Mouse (Mus musculus) testis, adult 2 months (tissue): ENCODE results near the gene Cept1. TPM values are rescaled to one million over a fixed set of nuclear protein-coding genes. Genes with fewer than 3 reads are reported as not detected.

Experiments used
- H3K27ac ChIP-seq: fragments of 200-500 bp; 2 replicates; pipeline ENCODE4 v1.5.1; 2012; ENCODE audit warnings: low read depth, low read length; ENCODE audit not compliant: control insufficient read depth, insufficient read depth
- H3K27me3 ChIP-seq: fragments of 200-500 bp; 2 replicates; pipeline ENCODE4 v1.6.1; 2012; ENCODE audit warnings: mild to moderate bottlenecking, low read length, moderate library complexity; ENCODE audit not compliant: control insufficient read depth, insufficient read depth
- H3K36me3 ChIP-seq: fragments of 200-500 bp; 2 replicates; pipeline ENCODE4 v1.6.1; 2012; ENCODE audit warnings: mild to moderate bottlenecking, low read length; ENCODE audit not compliant: control insufficient read depth, insufficient read depth
- H3K4me1 ChIP-seq: fragments of 200-500 bp; 2 replicates; pipeline ENCODE4 v1.6.1; 2012; ENCODE audit warnings: low read length; ENCODE audit not compliant: control insufficient read depth, insufficient read depth
- H3K4me3 ChIP-seq: fragments of 200-500 bp; 2 replicates; pipeline ENCODE4 v1.5.1; 2012; ENCODE audit warnings: low read depth, mild to moderate bottlenecking, low read length, moderate library complexity, mixed read lengths; ENCODE audit not compliant: control insufficient read depth
- CTCF ChIP-seq: fragments of 200-500 bp; IDR thresholded peaks from 2 replicates; pipeline ENCODE4 v1.5.1; 2012; ENCODE audit warnings: low read depth, mild to moderate bottlenecking, inconsistent platforms, low read length, moderate library complexity; ENCODE audit not compliant: control insufficient read depth, insufficient read depth, insufficient replicate concordance
- POLR2A ChIP-seq: fragments of 200-500 bp; IDR thresholded peaks from 2 replicates; pipeline ENCODE4 v1.6.1; 2012; ENCODE audit warnings: low read depth, mild to moderate bottlenecking, inconsistent platforms, low read length, moderate library complexity; ENCODE audit not compliant: control insufficient read depth
- polyA plus RNA-seq: library from polyadenylated mRNA; depleted of rRNA; stranded (reverse); fragments of >200 nt; gene quantifications from 2 replicates; pipeline ENCODE4 v1.2.3, GENCODE M21; 2012

The Cept1 gene
- polyA plus RNA-seq, 1 experiment = 3.1 TPM

DNA sequence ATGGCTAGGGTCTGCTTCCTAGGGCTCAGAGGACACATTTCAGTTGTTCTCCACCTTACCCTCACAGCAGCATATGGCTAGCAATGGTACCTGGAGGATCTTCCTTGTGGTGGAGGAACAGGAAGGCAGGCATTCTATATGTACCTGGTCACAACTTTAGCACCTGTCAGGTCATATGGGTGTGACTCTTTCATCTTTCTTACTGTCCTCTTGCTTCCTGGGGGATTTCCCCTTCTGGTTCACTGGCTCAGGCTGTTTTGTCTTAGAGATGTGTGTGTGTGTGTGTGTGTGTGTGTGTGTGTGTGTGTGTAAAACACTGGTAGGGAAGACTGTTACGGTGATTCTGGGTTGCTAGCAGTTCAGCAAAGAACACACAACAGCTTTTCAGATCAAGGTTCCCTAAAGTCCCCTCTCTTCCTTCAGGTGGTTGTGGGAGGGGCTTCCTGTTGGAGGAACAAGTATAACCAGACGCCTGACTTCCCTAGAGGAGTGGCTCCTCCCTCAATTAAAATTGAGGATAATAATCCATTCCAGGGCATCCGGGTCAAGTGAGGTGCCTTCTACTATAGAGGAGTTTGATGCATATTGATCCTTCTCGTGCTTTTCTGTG lies 63.7 kb downstream of the Cept1 start:
- no peak overlapping the region for H3K27ac ChIP-seq
- TF ChIP-seq CTCF = no peak
- no peak for TF ChIP-seq POLR2A
- peaks cover 6% of the 10 kb centered on the region for H3K4me1 ChIP-seq
- H3K27me3 ChIP-seq = no peaks in the 10 kb centered on the region
- no peaks in the 10 kb centered on the region for H3K36me3 ChIP-seq
- H3K4me3 ChIP-seq = no peak overlapping the region

GRCm38 (mm10) chr3:106483297-106483696 lies 64.3 kb downstream of the Cept1 start:
- H3K4me3 ChIP-seq = no peak overlapping the region
- H3K36me3 ChIP-seq = no peaks in the 10 kb centered on the region
- H3K4me1 ChIP-seq = peaks cover 6% of the 10 kb centered on the region
- no peak for TF ChIP-seq POLR2A
- no peak for TF ChIP-seq CTCF
- H3K27ac ChIP-seq = no peak overlapping the region
- no peaks in the 10 kb centered on the region for H3K27me3 ChIP-seq

GRCm38 (mm10) chr3:106482281-106483081 lies 65.1 kb downstream of the Cept1 start, which contains the start of gene Dennd2d:
Dennd2d (plus strand) TSS chr3:106482405.
- Histone ChIP-seq H3K27ac (no peak within 1 kb of the TSS), H3K27me3 (no peaks in the 10 kb centered on the region), H3K36me3 (no peaks in the 10 kb centered on the region), H3K4me3 (peak within 1 kb of the TSS; percentile 50), H3K4me1 (peaks cover 6% of the 10 kb centered on the region)
- TF ChIP-seq CTCF = no peak
- TF ChIP-seq POLR2A = no peak

DNA sequence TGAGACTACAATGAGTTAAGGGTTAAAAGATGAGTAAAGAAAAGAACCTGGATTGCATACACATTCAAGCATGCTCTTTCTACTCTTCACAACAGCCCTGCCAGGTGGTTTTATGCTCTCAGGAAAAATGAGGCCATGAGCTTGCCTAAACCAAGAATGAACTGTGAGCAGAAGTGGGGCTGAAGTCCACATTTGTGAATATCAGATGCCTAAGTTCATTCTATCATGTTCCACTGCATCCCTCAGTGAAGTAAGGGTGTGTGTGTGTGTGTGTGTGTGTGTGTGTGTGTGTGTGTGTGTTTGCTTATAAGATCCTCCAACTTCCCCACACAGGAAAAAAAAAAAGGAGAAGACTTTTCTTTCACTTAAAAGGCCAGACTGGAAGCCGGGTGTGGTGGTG lies 70.7 kb downstream of the Cept1 start:
- Histone ChIP-seq H3K4me3 (no peak overlapping the region), H3K27ac (no peak overlapping the region), H3K4me1 (no peaks in the 10 kb centered on the region), H3K27me3 (no peaks in the 10 kb centered on the region), H3K36me3 (no peaks in the 10 kb centered on the region)
- TF ChIP-seq POLR2A = no peak
- TF ChIP-seq CTCF = no peak

DNA sequence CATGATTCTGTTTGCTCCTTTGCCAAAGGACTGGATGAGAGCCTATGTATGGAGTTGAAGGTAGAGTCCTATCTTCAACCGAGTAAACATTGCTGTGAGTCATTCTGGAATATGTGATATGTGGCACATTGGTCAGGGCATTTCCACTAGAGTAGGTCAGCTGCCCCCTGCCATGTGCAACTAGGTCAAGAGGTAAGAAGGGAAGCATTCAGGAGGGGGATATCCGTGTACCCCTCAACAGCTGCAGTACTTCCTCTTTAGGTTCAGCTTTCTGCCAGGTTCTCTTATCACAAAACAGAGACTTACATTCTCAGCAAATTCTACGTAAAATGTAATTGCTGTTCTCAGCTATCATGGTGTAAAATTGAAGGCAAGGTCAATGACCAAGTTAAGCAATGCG lies 73.4 kb downstream of the Cept1 start:
- Histone ChIP-seq H3K27ac (no peak overlapping the region), H3K4me3 (no peak overlapping the region), H3K4me1 (no peaks in the 10 kb centered on the region), H3K27me3 (no peaks in the 10 kb centered on the region), H3K36me3 (no peaks in the 10 kb centered on the region)
- TF ChIP-seq CTCF = no peak
- no peak for TF ChIP-seq POLR2A

- TF ChIP-seq POLR2A (no peak), CTCF (no peak)
- H3K36me3 ChIP-seq = no peaks in the 10 kb centered on the region
- no peak overlapping the region for H3K27ac ChIP-seq
- no peaks in the 10 kb centered on the region for H3K27me3 ChIP-seq
- H3K4me3 ChIP-seq = no peak overlapping the region
- H3K4me1 ChIP-seq = no peaks in the 10 kb centered on the region
Observed at GRCm38 (mm10) chr3:106464750-106465149, 82.9 kb downstream of the Cept1 start.

- Histone ChIP-seq H3K27me3 (no peaks in the 10 kb centered on the region), H3K4me1 (no peaks in the 10 kb centered on the region), H3K4me3 (no peak overlapping the region), H3K27ac (no peak overlapping the region), H3K36me3 (no peaks in the 10 kb centered on the region)
- TF ChIP-seq CTCF = no peak
- TF ChIP-seq POLR2A = no peak
Observed at GRCm38 (mm10) chr3:106462493-106462892, 85.1 kb downstream of the Cept1 start.
